Mouse (Mus musculus) forebrain, embryonic 14.5 days (tissue): ENCODE measurements around the gene Selenon. TPM values are rescaled to one million over a fixed set of nuclear protein-coding genes. Genes with fewer than 3 reads are reported as not detected.

ENCODE experiments used
- ATAC-seq: fragments of 200-750 bp; cut with Nextera tagmentation; 2 replicates; pipeline ENCODE4 v1.8.0; 2017; ENCODE audit warnings: mild to moderate bottlenecking, moderate library complexity
- DNase-seq: peaks from one replicate; pipeline ENCODE4 v3.0.0-alpha.2; 2015; ENCODE audit warnings: low spot score
- H3K27ac ChIP-seq: fragments of 300-500 bp; sonication (generic); 2 replicates; pipeline ENCODE4 v1.5.1; 2014; ENCODE audit warnings: low read depth, mild to moderate bottlenecking, control low read depth, low read length, moderate library complexity
- H3K27me3 ChIP-seq: fragments of 300-500 bp; sonication (generic); replicated peaks from 2 replicates; pipeline ENCODE4 v1.6.1; 2014; ENCODE audit warnings: low read length, control low read depth, mixed read lengths; ENCODE audit not compliant: control insufficient read depth, insufficient read depth
- H3K36me3 ChIP-seq: fragments of 300-500 bp; sonication (generic); 2 replicates; pipeline ENCODE4 v1.6.1; 2014; ENCODE audit warnings: low read length, control low read depth; ENCODE audit not compliant: control insufficient read depth, insufficient read depth
- H3K4me1 ChIP-seq: fragments of 300-500 bp; sonication (generic); 2 replicates; pipeline ENCODE4 v1.6.1; 2014; ENCODE audit warnings: antibody characterized with exemption, low read length, control low read depth; ENCODE audit not compliant: control insufficient read depth, insufficient read depth
- H3K4me2 ChIP-seq: fragments of 300-500 bp; sonication (generic); 2 replicates; pipeline ENCODE4 v1.6.1; 2014; ENCODE audit warnings: mild to moderate bottlenecking, control low read depth, low read length
- H3K4me3 ChIP-seq: fragments of 300-500 bp; sonication (generic); 2 replicates; pipeline ENCODE4 v1.5.1; 2014; ENCODE audit warnings: low read depth, low read length, control low read depth
- H3K9ac ChIP-seq: fragments of 300-500 bp; sonication (generic); 2 replicates; pipeline ENCODE4 v1.6.1; 2014; ENCODE audit warnings: mild to moderate bottlenecking, low read length, control low read depth, moderate library complexity
- H3K9me3 ChIP-seq: fragments of 300-500 bp; sonication (generic); replicated peaks from 2 replicates; pipeline ENCODE4 v1.6.1; 2016; ENCODE audit warnings: low read length, control low read depth, mixed read lengths; ENCODE audit not compliant: control insufficient read depth
- WGBS: fragments of 180-500 bp; shearing (Covaris S2); extraction: QIAGEN DNeasy Blood & Tissue Kit; methylation state at CpG from one replicate; pipeline ENCODE4 v1.1.7; 2014; 5-methylcytosine and 5-hydroxymethylcytosine counted together
- polyA plus RNA-seq: library from polyadenylated mRNA; unstranded; fragments of >200 nt; fragmentation: Nextera tagmentation; extraction: Ambion mirVana; gene quantifications from 2 replicates; pipeline ENCODE4 v1.2.1, GENCODE M21; 2014

The Selenon gene
- polyA plus RNA-seq, 1 experiment from 2014 or later: 12.4 TPM

GRCm38 (mm10) chr4:134569831-134570230 is 17.9 kb upstream of the Selenon start:
- ATAC-seq (no peak), DNase-seq (no peak)
- 74% methylated on average over 8 of the region's 8 CpGs for WGBS
- Histone ChIP-seq H3K4me2 (no peak overlapping the region), H3K4me3 (no peak overlapping the region), H3K27ac (no peak overlapping the region), H3K36me3 (no peaks in the 10 kb centered on the region), H3K9me3 (no peaks in the 10 kb centered on the region), H3K27me3 (no peaks in the 10 kb centered on the region), H3K4me1 (peaks cover 6% of the 10 kb centered on the region), H3K9ac (no peak overlapping the region)

DNA sequence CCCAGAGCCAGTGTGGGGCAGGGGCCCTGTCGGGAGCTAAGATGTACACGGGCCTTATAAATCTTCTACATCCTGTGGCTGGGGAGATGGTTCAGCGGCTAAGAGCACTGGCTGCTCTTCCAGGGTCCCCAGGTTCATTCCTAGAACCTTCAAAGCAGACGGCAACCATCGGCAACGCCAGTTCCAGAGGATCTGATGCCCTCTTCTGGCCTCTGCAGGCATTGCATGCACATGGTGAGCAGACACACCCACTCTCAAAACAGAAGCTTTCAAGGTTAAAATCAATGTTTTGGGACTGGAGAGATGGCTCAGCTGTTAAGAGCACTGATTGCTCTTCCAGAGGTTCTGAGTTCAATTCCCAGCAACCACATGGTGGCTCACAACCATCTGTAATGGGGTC is 17.2 kb upstream of the Selenon start:
- Histone ChIP-seq H3K27me3 (no peaks in the 10 kb centered on the region), H3K4me2 (no peak overlapping the region), H3K4me1 (peaks cover 6% of the 10 kb centered on the region), H3K27ac (no peak overlapping the region), H3K36me3 (no peaks in the 10 kb centered on the region), H3K4me3 (no peak overlapping the region), H3K9ac (no peak overlapping the region), H3K9me3 (no peaks in the 10 kb centered on the region)
- DNase-seq: no peak
- WGBS: 74% methylated on average over 6 of the region's 6 CpGs
- ATAC-seq: no peak

GRCm38 (mm10) chr4:134567377-134568226 is 15.6 kb upstream of the Selenon start:
- H3K27ac ChIP-seq: peak overlapping the region; percentile 63
- DNase-seq (peak; percentile 88), ATAC-seq (peak; percentile 83)
- no peaks in the 10 kb centered on the region for H3K36me3 ChIP-seq
- no peaks in the 10 kb centered on the region for H3K9me3 ChIP-seq
- whole genome bisulfite sequencing: 8% methylated on average over 19 of the region's 19 CpGs
- H3K27me3 ChIP-seq: no peaks in the 10 kb centered on the region
- H3K4me3 ChIP-seq: no peak overlapping the region
- H3K4me2 ChIP-seq: no peak overlapping the region
- H3K4me1 ChIP-seq: peaks cover 6% of the 10 kb centered on the region
- 0 out of 2 replicates have a peak overlapping the region, but pooled peaks have one; percentile 13 for H3K9ac ChIP-seq

DNA sequence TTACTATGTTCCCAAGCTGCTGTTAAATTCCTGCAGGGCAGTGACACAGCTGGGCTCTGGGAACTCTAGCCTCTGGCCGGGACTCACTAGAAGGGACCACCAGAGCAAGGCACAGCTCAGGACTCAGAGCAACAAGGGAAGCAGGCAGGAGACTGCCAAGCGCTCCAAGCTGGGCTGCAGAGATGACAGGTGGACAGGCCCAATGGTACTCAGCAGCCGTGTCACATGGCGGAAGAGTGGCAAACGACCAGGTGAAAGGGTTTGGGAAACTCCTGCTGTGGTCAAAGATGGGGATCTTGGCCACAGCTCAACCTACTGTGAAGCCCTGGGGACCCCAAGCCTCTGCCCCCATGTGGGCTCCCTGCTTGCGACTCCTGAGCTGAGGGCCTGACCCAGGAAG is 12.1 kb upstream of the Selenon start:
- Histone ChIP-seq H3K4me3 (no peak overlapping the region), H3K4me2 (no peak overlapping the region), H3K9me3 (no peaks in the 10 kb centered on the region), H3K27me3 (no peaks in the 10 kb centered on the region), H3K9ac (no peak overlapping the region), H3K27ac (no peak overlapping the region), H3K36me3 (no peaks in the 10 kb centered on the region), H3K4me1 (peaks cover 6% of the 10 kb centered on the region)
- ATAC-seq (no peak), DNase-seq (no peak)
- WGBS: 87% methylated on average over 6 of the region's 6 CpGs

DNA sequence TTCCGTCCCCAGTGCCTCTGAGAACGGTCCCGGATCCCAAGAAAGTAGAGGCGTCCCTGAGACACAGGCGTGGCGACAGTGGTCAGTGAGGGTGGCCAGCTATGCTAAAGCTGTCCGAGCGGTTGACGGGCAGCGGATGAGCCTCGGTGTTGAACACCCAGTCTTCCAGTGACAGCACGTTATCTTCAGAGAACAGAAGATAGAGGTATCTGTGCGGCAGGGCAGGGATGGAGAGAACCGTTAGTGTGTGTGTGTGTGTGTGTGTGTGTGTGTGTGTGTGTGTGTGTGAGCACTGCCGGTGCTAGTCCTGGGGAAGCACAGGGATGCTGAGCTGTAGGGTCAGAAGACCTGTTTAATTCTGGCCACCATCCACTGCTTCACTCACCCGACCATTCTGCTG is 11.7 kb upstream of the Selenon start:
- peaks cover 6% of the 10 kb centered on the region for H3K4me1 ChIP-seq
- 91% methylated on average over 16 of the region's 16 CpGs for WGBS
- H3K4me3 ChIP-seq: no peak overlapping the region
- H3K36me3 ChIP-seq: no peaks in the 10 kb centered on the region
- no peak overlapping the region for H3K4me2 ChIP-seq
- no peaks in the 10 kb centered on the region for H3K27me3 ChIP-seq
- no peak overlapping the region for H3K9ac ChIP-seq
- no peaks in the 10 kb centered on the region for H3K9me3 ChIP-seq
- DNase-seq (no peak), ATAC-seq (no peak)
- H3K27ac ChIP-seq: no peak overlapping the region

DNA sequence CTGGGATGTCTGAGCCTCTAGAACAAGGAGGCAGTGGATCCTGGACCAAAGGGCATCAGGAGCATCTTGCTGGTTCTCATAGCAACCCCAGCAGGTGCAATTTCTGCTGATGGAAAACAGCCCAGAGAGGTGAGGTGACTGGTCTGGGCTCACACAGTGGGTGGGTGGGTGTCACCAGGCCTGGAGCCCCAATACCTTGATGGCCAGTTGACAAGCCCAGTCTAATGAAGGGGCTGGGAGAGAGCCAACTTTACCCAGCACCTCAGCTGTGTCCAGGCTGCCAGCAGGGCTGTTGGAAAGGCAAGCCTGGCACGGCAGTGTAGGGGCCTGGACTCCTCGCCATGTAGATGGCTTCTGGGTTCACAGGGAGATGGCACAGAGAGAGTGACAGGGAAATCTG is 10.0 kb upstream of the Selenon start:
- WGBS: 76% methylated on average over 2 of the region's 2 CpGs
- H3K4me3 ChIP-seq: no peak overlapping the region

GRCm38 (mm10) chr4:134560699-134561098 is 8.7 kb upstream of the Selenon start:
- no peak for ATAC-seq
- H3K9me3 ChIP-seq: no peaks in the 10 kb centered on the region

More for the DNA sequence above, 10.0 kb upstream of the Selenon start:
- H3K36me3 ChIP-seq: no peaks in the 10 kb centered on the region
- H3K9me3 ChIP-seq: no peaks in the 10 kb centered on the region
- H3K4me1 ChIP-seq: no peaks in the 10 kb centered on the region
- ATAC-seq (no peak), DNase-seq (no peak)
- H3K9ac ChIP-seq: no peak overlapping the region
- no peak overlapping the region for H3K27ac ChIP-seq
- H3K27me3 ChIP-seq: no peaks in the 10 kb centered on the region
- H3K4me2 ChIP-seq: no peak overlapping the region

DNA sequence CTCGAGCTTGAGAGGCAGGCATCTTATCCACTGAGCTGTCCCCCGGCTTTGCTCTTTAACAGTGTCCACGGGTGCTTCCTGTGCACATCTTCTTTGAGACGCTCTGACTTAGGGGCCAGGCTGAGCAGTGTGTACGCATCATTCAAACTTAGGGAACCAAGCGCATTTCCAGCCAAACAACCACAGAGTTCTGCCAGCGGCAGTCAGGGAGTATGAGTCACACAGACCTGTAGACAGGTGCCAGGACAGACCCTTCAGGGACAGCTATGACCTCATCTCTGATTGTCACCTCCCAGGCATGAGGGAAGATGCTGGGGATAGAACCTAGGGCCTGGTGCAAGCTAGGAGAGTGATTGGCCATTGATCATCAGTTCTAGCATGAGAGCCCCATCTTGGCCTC is 7.2 kb upstream of the Selenon start:
- H3K27ac ChIP-seq: no peak overlapping the region
- no peak for DNase-seq
- H3K4me3 ChIP-seq: no peak overlapping the region
- no peak overlapping the region for H3K9ac ChIP-seq
- ATAC-seq: no peak
- no peak overlapping the region for H3K4me2 ChIP-seq
- no peaks in the 10 kb centered on the region for H3K27me3 ChIP-seq
- WGBS: 88% methylated on average over 7 of the region's 7 CpGs
- no peaks in the 10 kb centered on the region for H3K36me3 ChIP-seq
- no peaks in the 10 kb centered on the region for H3K4me1 ChIP-seq
- no peaks in the 10 kb centered on the region for H3K9me3 ChIP-seq

More at GRCm38 (mm10) chr4:134560699-134561098, 8.7 kb upstream of the Selenon start:
- H3K36me3 ChIP-seq: no peaks in the 10 kb centered on the region
- no peak for DNase-seq
- no peaks in the 10 kb centered on the region for H3K27me3 ChIP-seq
- no peak overlapping the region for H3K4me3 ChIP-seq
- no peak overlapping the region for H3K4me2 ChIP-seq
- WGBS: 91% methylated on average over 8 of the region's 8 CpGs
- H3K4me1 ChIP-seq: no peaks in the 10 kb centered on the region
- H3K27ac ChIP-seq: no peak overlapping the region
- H3K9ac ChIP-seq: no peak overlapping the region

- Histone ChIP-seq H3K4me1 (no peaks in the 10 kb centered on the region), H3K9ac (no peak overlapping the region), H3K27ac (no peak overlapping the region), H3K4me2 (no peak overlapping the region), H3K27me3 (no peaks in the 10 kb centered on the region), H3K9me3 (no peaks in the 10 kb centered on the region), H3K36me3 (no peaks in the 10 kb centered on the region), H3K4me3 (no peak overlapping the region)
- DNase-seq: no peak
- 73% methylated on average over 9 of the region's 9 CpGs for WGBS
- no peak for ATAC-seq
Measured at GRCm38 (mm10) chr4:134558570-134559113, 6.7 kb upstream of the Selenon start.
